Mouse (Mus musculus) gonadal fat pad, adult 2 months (tissue): ENCODE measurements around the gene Dop1b. TPM values are rescaled to one million over a fixed set of nuclear protein-coding genes. Genes with fewer than 3 reads are reported as not detected.
"Not testable (repeated sequence)": the region's sequence is repeated elsewhere in the genome, so short reads cannot be mapped to it uniquely, and the experiment has no call there.

Source experiments
- DNase-seq: peaks from one replicate; pipeline ENCODE4 v3.0.0-alpha.2; 2012; ENCODE audit warnings: low read depth
- polyA plus RNA-seq: library from polyadenylated mRNA; depleted of rRNA; stranded (reverse); fragments of >200 nt; gene quantifications from 2 replicates; pipeline ENCODE4 v1.2.3, GENCODE M21; 2012

Gene Dop1b
- polyA plus RNA-seq, 1 experiment = 77.6 TPM

- DNase-seq = no peak
These were observed 85.5 kb downstream of the Dop1b start for GRCm38 (mm10) chr16:93797021-93797840.

- DNase-seq = no peak
These were observed 86.3 kb downstream of the Dop1b start for GRCm38 (mm10) chr16:93797841-93798492.

GRCm38 (mm10) chr16:93798623-93799022 is 86.9 kb downstream of the Dop1b start:
- DNase-seq = no peak

- DNase-seq = no peak
These were observed 87.4 kb downstream of the Dop1b start for GRCm38 (mm10) chr16:93799071-93799470.

GRCm38 (mm10) chr16:93799936-93800335 is 88.2 kb downstream of the Dop1b start:
- no peak for DNase-seq

GRCm38 (mm10) chr16:93807167-93807566 is 95.5 kb downstream of the Dop1b start:
- DNase-seq = no peak

GRCm38 (mm10) chr16:93807961-93808554 is 96.4 kb downstream of the Dop1b start:
- DNase-seq = no peak

- DNase-seq = no peak
These were observed 104.4 kb downstream of the Dop1b start for GRCm38 (mm10) chr16:93815856-93816736.

- DNase-seq = no peak
These were observed 105.2 kb downstream of the Dop1b start for GRCm38 (mm10) chr16:93816861-93817260.

GRCm38 (mm10) chr16:93817371-93817770 is 105.7 kb downstream of the Dop1b start:
- DNase-seq = no peak

- DNase-seq = no peak
These were observed 107.1 kb downstream of the Dop1b start for GRCm38 (mm10) chr16:93818691-93819324.

GRCm38 (mm10) chr16:93819325-93819696 is 107.6 kb downstream of the Dop1b start:
- no peak for DNase-seq

GRCm38 (mm10) chr16:93820040-93820439 is 108.3 kb downstream of the Dop1b start:
- no peak for DNase-seq

GRCm38 (mm10) chr16:93821706-93822105 is 110.0 kb downstream of the Dop1b start:
- no peak for DNase-seq

GRCm38 (mm10) chr16:93822433-93823225 is 110.9 kb downstream of the Dop1b start:
- not testable (repeated sequence) for DNase-seq

- no peak for DNase-seq
These were observed 113.1 kb downstream of the Dop1b start for GRCm38 (mm10) chr16:93824799-93825198.

- no peak for DNase-seq
These were observed 113.8 kb downstream of the Dop1b start for GRCm38 (mm10) chr16:93825463-93825862.

GRCm38 (mm10) chr16:93826054-93826453 is 114.3 kb downstream of the Dop1b start:
- no peak for DNase-seq

- DNase-seq = not testable (repeated sequence)
These were observed 114.8 kb downstream of the Dop1b start for GRCm38 (mm10) chr16:93826478-93826877.

GRCm38 (mm10) chr16:93826909-93827308 is 115.2 kb downstream of the Dop1b start:
- no peak for DNase-seq
